In the genomic region with DNA sequence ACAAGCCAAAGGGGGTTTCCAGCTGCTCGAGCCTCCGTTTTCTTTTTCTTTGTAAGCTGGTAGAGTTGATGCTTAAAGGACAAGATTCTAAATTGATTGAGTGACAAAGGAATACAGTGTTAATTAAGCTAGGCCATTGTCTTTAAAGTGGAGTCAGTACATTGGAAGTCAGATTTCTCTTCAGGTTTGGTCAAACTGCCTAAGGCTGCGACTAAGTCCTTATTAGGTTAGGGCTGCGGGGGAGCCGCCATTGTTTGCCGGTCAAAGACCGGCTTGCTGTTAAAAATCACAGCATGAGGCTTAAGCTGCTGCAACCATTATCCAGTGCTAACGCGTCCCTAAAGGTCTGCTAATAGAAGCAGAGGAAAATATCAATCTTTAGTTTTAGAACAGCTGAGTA, we compare ENCODE assay signal across 8 mouse cellular contexts.
DNase-seq lines count a peak whose midpoint lies in the region; ATAC-seq and TF ChIP-seq lines count a peak whose summit lies in the region.
"Had no signal": no experiment of that assay in that cellular context is flagged by ENCODE, and none has a peak within 500 bp of the region (broad histone marks: within the 10 kb centered on the region; RNA-seq: fewer than 3 reads in every experiment).

No protein-coding gene starts in this region.

- no peaks in the 10 kb centered on the region for H3K9me3 ChIP-seq in embryonic facial prominence, embryonic 14.5 days (ENCODE audit: control insufficient read depth, low read length)
- no peaks in the 10 kb centered on the region for H3K9me3 ChIP-seq in hindbrain, postnatal 0 days (ENCODE audit: low read length)
- no peaks in the 10 kb centered on the region for H3K9me3 ChIP-seq in midbrain, embryonic 15.5 days

- H3K9ac ChIP-seq in embryonic facial prominence, embryonic 14.5 days (ENCODE audit: low read depth, low read length): no peak overlapping the region; the same call in 1 of the 2 replicates
- no peak overlapping the region for H3K9ac ChIP-seq in hindbrain, postnatal 0 days (replicated peaks; ENCODE audit: low read length)
- no peak overlapping the region for H3K9ac ChIP-seq in midbrain, embryonic 15.5 days

- ATAC-seq in embryonic facial prominence, embryonic 14.5 days (ENCODE audit: low read depth): no peak
- 0 out of 2 replicates have a peak, but pooled peaks have one; percentile 15 for ATAC-seq in hindbrain, postnatal 0 days
- 0 out of 2 replicates have a peak, but pooled peaks have one; percentile 38 for ATAC-seq in midbrain, embryonic 15.5 days (replicated peaks)

- WGBS in embryonic facial prominence, embryonic 14.5 days: 11% methylated on average over 9 of the region's 9 CpGs
- WGBS in hindbrain, postnatal 0 days: 6% methylated on average over 9 of the region's 9 CpGs
- 3% methylated on average over 9 of the region's 9 CpGs for WGBS in midbrain, embryonic 15.5 days

- peak overlapping the region; percentile 0; the same call in 1 of the 2 replicates for H3K4me2 ChIP-seq in embryonic facial prominence, embryonic 14.5 days (ENCODE audit: low read depth, low read length)
- H3K4me2 ChIP-seq in hindbrain, postnatal 0 days (ENCODE audit: low read depth, low read length): peak overlapping the region; percentile 19
- H3K4me2 ChIP-seq in midbrain, embryonic 15.5 days: peak overlapping the region; percentile 23

- H3K4me3 ChIP-seq in embryonic facial prominence, embryonic 14.5 days (ENCODE audit: low read depth, low read length): no peak overlapping the region
- H3K4me3 ChIP-seq in hindbrain, postnatal 0 days (ENCODE audit: low read length): peak overlapping the region; percentile 3; the same call in 1 of the 2 replicates
- H3K4me3 ChIP-seq in midbrain, embryonic 15.5 days: no peak overlapping the region
- H3K4me3 ChIP-seq: layer of hippocampus, adult 2 months had no signal

- no peaks in the 10 kb centered on the region for H3K36me3 ChIP-seq in embryonic facial prominence, embryonic 14.5 days (ENCODE audit: control insufficient read depth, insufficient read depth, low read length)
- no peaks in the 10 kb centered on the region for H3K36me3 ChIP-seq in hindbrain, postnatal 0 days (ENCODE audit: insufficient read depth, low read length)
- no peaks in the 10 kb centered on the region for H3K36me3 ChIP-seq in midbrain, embryonic 15.5 days (replicated peaks)

- H3K27ac ChIP-seq in embryonic facial prominence, embryonic 14.5 days (replicated peaks; ENCODE audit: low read depth, low read length): no peak overlapping the region
- H3K27ac ChIP-seq in hindbrain, postnatal 0 days: peak overlapping the region; percentile 16; the same call in 1 of the 2 replicates
- peak overlapping the region; percentile 38; the same call in 1 of the 2 replicates for H3K27ac ChIP-seq in midbrain, embryonic 15.5 days
- H3K27ac ChIP-seq: layer of hippocampus, adult 2 months had no signal

- DNase-seq in brain, embryonic 14.5 days (ENCODE audit: low read depth): peak; percentile 81
- DNase-seq in embryonic facial prominence, embryonic 14.5 days (ENCODE audit: low spot score): peak; percentile 35
- DNase-seq in hindbrain, postnatal 0 days (ENCODE audit: low spot score): peak; percentile 36
- no peak for DNase-seq in spleen, postnatal 36 days (ENCODE audit: low spot score in 2 of 2)
- DNase-seq in right cerebral cortex, adult 2 months (ENCODE audit: low spot score in 2 of 2): no peak
- no peak for DNase-seq in kidney, adult 11 months

- H3K27me3 ChIP-seq in embryonic facial prominence, embryonic 14.5 days (replicated peaks; ENCODE audit: control insufficient read depth, insufficient read depth, low read length): no peaks in the 10 kb centered on the region
- H3K27me3 ChIP-seq in hindbrain, postnatal 0 days (ENCODE audit: insufficient read depth, low read length): no peaks in the 10 kb centered on the region
- H3K27me3 ChIP-seq in midbrain, embryonic 15.5 days (replicated peaks): no peaks in the 10 kb centered on the region

- 0 out of 2 replicates have a peak, but pooled peaks cover 3% of the 10 kb centered on the region for H3K4me1 ChIP-seq in embryonic facial prominence, embryonic 14.5 days (ENCODE audit: control insufficient read depth, insufficient read depth, low read length)
- H3K4me1 ChIP-seq in hindbrain, postnatal 0 days (ENCODE audit: insufficient read depth, low read length): no peaks in the 10 kb centered on the region; the same call in 1 of the 2 replicates
- H3K4me1 ChIP-seq in midbrain, embryonic 15.5 days: peaks cover 27% of the 10 kb centered on the region

- no peak for TF ChIP-seq POLR2A in brain, embryonic 14.5 days (IDR thresholded peaks at IDR 0.05; ENCODE audit: borderline replicate concordance, extremely low read depth, insufficient read depth, insufficient read length, poor library complexity, severe bottlenecking)

- no peak for TF ChIP-seq CTCF in brain, embryonic 14.5 days (IDR thresholded peaks at IDR 0.05; ENCODE audit: borderline replicate concordance, extremely low read depth, insufficient read depth, insufficient read length)
- TF ChIP-seq CTCF in hindbrain, postnatal 0 days (IDR thresholded peaks at IDR 0.05; ENCODE audit: low read depth): no peak

Comparison
In these comparisons a context has a peak if more than half of its experiments do, and no peak if none do; other contexts are left out.
1. DNase-seq: peak in brain, embryonic 14.5 days (single experiment), embryonic facial prominence, embryonic 14.5 days (single experiment) and hindbrain, postnatal 0 days (single experiment); none in spleen, postnatal 36 days (0 of 2), right cerebral cortex, adult 2 months (0 of 2) and kidney, adult 11 months (single experiment).
2. Peak in every context shown above with its lines, with median percentiles within 50 percentile points of each other: H3K4me2 ChIP-seq.